Mouse (Mus musculus) CH12F3 (cell line): ENCODE results near the gene Ube2d2b.

Experiments used
- in situ Hi-C: fragments of 300-500 bp; cut with MboI; formaldehyde crosslinking; loops from 2 replicates; pipeline ENCODE4 v1.14.3; 2020; ENCODE audit warnings: low sequenced_read_pairs

Ube2d2b gene

DNA sequence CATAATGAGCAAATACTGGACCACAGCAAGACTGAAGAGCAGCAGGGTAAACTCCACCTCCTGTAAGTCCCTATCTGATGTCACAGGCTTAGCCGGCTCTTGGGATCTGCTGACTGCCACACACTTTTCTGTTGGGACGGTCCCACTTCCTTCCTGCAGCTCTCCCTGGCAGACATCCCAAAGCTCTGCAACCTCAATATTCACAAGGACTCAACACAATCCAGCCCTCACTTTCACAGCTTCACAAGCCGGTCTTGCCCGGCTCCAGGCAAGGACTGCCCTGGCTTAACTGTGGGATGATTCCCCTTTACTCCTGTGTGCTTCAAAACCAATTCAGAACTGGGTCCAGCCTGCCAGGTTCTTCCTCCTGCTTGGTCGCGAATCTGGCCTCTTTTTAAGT lies 23.9 kb downstream of the Ube2d2b start:
- in situ Hi-C loops = no loop called here

GRCm38 (mm10) chr5:107854556-107854955 lies 24.7 kb downstream of the Ube2d2b start:
- in situ Hi-C loops = no loop called here

GRCm38 (mm10) chr5:107855546-107855945 lies 25.6 kb downstream of the Ube2d2b start:
- in situ Hi-C loops = no loop called here

DNA sequence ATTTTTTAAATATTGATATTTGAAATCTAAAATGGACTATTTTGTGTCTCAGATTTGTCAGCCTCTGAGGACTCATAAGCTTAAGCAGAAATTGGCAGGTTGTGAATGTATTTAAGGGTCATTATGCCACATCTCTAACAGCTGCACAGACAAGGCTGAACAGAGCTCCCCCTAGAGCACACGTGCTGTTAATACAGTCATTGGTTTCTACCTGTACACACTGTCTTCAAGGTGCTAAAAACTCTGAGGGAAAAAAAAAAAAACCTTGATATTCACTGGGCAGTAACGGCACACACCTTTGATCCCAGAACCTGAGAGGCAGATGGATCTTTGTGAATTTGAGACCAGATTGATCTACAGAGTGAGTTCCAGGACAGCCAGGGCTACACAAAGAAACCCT lies 29.1 kb downstream of the Ube2d2b start:
- in situ Hi-C loops = no loop called here

DNA sequence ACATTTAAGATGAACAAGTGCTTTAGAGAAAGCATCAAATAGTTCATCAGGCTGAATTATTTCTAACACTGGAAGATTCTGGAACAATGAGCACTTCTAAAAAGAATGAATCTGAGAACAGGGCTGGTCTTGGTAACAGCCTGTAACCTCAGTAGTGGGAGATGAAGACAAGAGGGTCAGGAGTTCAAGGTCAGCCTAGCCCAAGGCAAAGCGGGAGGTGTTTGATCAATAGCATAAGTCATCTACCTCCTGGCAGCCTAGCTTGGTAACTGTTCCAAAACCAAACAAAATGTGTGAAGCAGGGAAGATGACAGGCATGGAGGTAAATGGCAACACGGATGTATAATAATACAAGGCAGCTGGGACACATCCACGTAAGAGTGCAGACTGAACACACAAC lies 34.1 kb downstream of the Ube2d2b start:
- in situ Hi-C loops = no loop called here

GRCm38 (mm10) chr5:107866127-107867126 lies 36.5 kb downstream of the Ube2d2b start:
- in situ Hi-C loops = no loop called here

DNA sequence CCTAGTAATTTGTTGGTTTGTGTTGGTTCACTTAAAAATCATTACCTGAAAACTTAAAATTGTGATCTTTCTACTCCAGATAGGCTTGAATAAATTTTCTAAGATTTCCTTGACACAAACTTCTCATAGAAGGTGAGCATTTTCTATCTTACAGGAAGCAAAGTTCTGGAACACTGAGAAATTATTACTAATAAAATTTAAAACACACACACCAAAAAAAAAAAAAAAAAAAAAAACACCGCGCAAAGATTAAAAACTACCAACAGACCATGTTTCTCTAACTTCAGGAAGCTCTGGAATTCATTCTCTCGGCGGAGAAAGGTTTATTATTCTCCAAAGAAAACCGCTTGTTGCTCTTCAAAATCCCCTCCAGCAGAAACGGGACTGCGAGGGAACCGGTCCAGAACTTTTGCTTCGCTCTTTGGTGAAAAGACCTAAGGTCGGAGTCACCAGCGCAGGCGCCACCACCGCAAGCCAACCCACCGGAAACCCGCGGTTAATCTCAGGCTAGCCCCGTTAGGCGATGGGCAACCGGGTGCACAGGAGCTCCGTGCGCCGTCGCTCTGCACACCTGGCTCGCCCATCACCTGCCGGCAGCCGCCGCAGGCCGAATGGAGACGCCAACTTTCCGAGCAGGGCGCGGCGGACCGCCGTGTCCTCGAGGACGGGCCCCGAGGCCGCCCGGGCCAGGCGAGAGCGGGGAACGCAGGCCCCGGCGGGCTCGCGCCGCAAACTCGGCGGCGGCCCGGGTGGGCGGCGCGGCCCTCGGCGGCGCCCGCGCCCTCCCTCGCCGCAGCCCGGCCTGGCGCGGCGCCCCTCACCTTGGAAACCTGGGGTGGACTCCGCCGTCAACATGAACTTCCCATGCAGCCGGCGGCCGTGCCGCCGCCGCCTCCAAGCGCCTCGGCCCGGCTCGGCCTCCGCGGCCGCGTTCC lies 38.3 kb downstream of the Ube2d2b start:
- in situ Hi-C loops = no loop called here

GRCm38 (mm10) chr5:107868905-107869424 lies 39.1 kb downstream of the Ube2d2b start:
- in situ Hi-C loops = no loop called here

GRCm38 (mm10) chr5:107869701-107870100 lies 39.8 kb downstream of the Ube2d2b start:
- in situ Hi-C loops = no loop called here

- in situ Hi-C loops = no loop called here
Measured at GRCm38 (mm10) chr5:107873330-107873729, 43.4 kb downstream of the Ube2d2b start.

- in situ Hi-C loops = no loop called here
Measured at GRCm38 (mm10) chr5:107873886-107874302, 44.0 kb downstream of the Ube2d2b start.

DNA sequence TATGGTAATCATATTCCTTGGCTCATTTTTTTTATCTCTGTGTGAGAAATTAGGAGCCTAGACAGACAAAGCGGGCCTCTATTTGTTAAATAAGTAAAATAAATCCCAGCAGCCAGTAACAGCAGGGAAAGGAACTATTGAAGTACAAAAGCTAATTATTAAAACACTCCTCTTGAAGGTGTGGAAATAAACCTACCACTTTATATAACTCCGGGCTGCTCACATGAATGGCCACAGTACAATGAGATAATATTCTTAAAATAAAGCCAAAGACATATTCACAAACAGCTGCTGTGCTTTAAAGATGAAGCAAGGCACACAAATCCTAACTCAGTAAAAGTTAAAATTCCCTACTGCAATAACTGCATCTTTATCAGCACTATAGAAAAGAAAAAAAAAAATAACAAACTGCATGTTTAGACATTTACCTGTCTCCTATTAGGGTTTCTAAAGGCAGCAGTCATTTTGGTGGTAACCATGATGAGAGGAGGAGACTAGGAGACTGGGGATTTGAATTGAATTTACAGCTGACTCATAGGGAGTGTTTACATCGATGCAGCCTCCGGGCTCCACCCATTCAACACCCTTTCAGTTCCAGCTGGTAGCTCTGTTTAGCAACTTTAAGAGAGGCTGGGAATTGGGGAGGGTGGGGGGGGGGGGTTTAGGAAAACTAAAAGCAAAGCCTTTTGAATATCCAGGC lies 44.8 kb downstream of the Ube2d2b start, which contains the start of gene Evi5:
Gene Evi5, minus strand, starts transcription at position 547 of the 700 bp plus-strand sequence.
- in situ Hi-C loops = loop anchor here (25.0 kb wide), 1 partner anchor 262 kb away; no protein-coding TSS in a partner anchor

DNA sequence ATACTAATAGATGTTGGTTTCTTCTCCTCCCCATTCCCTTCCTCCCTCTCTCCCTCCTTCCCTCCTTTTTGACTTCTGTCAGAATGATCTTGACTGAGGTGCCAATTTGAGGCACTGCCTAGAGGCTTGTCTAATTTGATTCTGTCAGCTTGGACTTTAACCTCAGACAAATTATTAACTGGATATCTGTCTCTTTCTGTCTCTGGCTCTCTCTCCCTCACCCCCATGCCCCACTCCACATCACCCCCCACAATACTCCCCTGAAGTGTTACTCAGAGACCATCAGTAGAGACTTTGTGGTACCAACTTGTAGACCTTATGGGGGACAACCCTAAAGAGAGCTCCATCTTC lies 45.3 kb downstream of the Ube2d2b start:
- in situ Hi-C loops = loop anchor here (25.0 kb wide), 1 partner anchor 263 kb away; no protein-coding TSS in a partner anchor

GRCm38 (mm10) chr5:107877053-107877452 lies 47.2 kb downstream of the Ube2d2b start:
- in situ Hi-C loops = loop anchor here (25.0 kb wide), 1 partner anchor 265 kb away; no protein-coding TSS in a partner anchor

DNA sequence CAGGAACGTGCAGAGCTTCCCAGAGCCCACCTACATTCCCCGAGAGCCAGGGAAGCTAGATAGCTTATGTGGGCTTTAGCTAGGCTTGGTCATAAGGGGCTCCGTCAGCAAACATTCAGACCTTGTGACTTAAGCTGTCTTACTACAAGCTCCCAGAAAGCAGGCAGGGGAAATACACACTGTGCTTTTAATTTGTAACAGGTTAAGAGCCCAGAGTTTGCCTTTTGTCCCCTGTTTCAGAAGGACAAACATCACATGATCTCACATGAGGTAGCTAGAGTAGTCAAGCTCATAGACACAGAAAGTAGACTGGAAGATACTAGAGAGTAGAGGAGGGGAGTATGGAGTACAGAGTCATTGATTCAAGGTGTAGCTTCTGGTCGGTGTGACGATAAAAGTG lies 50.8 kb downstream of the Ube2d2b start:
- in situ Hi-C loops = loop anchor here (25.0 kb wide), 1 partner anchor 268 kb away; no protein-coding TSS in a partner anchor
